Mouse (Mus musculus) thymus, postnatal 25 days (tissue): ENCODE results near the gene Zfp62.

Source experiments
- DNase-seq: peaks from one replicate; pipeline ENCODE4 v3.0.0; 2022

Gene Zfp62

GRCm38 (mm10) chr11:49249811-49250421 is 46.8 kb downstream of the Zfp62 start:
- peak; percentile 79 for DNase-seq

- peak; percentile 85 for DNase-seq
These were observed 47.6 kb downstream of the Zfp62 start for GRCm38 (mm10) chr11:49250422-49251379.

DNA sequence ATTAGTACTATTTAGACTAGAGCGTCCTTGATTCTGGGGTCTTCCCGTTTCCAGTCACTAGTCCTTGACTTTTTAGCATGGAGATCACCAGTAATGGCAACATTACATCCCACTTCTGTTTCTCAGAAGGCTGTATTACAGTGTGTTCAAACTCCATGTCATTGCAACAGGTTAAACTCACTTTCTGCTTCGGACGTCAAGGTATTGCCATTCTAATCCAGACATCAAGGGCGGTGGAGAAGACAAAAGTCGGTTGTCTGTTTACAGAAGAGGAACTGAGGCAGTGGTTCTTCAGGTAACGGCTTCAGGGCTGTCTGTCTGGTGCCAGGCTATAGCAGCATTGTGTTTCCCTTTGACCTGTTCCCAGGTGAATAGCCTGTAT is 48.3 kb downstream of the Zfp62 start:
- DNase-seq: peak; percentile 28

- peak; percentile 56 for DNase-seq
These were observed 49.0 kb downstream of the Zfp62 start for GRCm38 (mm10) chr11:49252048-49252447.

DNA sequence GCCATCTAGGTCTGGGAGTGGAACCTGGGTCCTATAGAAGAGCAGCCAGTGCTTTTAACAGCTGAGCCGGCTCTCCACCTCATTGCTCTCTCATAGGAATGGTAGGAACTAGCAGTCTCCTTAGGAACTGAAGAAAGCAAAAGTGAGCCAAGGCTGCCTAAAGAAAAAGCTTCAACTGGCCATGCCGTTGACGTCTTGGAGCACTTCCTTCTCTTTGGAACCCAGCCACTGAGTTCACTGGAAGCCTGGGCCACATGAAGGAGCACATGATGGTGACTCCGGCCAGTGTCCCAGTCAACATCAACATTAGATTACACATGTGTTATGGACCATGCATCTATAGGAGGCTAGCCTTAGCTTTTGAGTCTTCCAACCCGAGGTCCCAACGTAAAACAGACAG is 49.9 kb downstream of the Zfp62 start:
- no peak for DNase-seq

DNA sequence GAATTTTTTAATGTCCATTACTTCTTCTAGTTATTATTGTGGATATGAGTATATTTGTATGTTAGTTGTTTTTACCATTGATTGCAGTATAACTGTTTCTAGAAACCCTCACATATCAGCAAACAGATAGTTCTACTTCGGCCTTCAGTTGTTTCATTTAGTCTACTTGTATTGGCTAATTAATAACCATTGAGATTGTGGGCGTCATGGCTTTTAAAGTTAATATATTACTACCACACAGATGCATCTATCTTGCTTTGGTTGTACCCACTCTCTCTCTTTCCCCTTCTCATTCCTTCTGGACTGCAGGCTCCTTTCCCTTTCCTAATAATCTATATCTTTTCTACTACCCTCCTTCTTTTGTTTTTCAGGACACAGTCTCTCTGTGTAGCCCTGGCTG is 56.2 kb downstream of the Zfp62 start:
- DNase-seq: no peak

DNA sequence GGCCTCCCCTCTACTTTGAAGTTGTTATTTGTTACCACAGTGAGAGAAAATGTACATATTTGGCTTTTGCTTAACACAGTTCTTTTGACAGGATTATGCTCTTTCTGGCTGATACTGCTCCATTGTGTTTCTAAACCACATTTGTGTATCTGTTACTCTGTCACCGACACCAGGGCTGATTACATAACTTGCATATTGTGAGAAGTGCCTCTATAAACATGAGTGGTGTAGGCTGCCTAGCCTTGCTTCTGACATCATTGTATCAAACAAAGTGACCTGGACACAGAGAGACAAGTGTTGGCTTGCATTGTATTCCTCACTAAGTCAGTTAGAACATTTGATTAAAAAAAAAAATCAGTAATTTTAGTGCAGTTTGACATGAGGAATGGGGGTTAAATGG is 56.7 kb downstream of the Zfp62 start:
- no peak for DNase-seq

DNA sequence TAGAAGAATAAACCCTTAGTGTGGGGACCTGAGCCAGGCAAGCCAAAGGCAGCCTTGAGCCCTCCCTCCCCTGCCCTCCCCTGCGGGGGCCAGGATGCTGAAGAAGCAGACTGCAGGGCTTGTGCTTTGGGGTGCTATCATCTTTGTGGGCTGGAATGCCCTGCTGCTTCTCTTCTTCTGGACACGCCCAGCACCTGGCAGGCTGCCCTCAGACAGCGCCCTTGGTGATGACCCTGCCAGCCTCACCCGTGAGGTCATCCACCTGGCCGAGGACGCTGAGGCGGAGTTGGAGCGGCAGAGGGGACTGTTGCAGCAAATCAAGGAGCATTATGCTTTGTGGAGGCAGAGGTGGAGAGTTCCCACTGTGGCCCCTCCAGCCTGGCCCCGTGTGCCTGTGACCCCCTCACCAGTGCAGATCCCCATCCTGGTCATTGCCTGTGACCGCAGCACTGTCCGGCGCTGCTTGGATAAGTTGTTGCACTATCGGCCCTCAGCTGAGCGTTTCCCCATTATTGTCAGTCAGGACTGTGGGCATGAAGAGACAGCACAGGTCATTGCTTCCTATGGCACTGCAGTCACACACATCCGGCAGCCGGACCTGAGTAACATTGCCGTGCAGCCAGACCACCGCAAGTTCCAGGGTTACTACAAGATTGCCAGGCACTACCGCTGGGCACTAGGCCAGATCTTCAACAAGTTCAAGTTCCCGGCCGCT is 57.7 kb downstream of the Zfp62 start:
- DNase-seq: no peak

- DNase-seq: no peak
These were observed 58.3 kb downstream of the Zfp62 start for GRCm38 (mm10) chr11:49261313-49261855.

GRCm38 (mm10) chr11:49262286-49262685 is 59.2 kb downstream of the Zfp62 start:
- no peak for DNase-seq

DNA sequence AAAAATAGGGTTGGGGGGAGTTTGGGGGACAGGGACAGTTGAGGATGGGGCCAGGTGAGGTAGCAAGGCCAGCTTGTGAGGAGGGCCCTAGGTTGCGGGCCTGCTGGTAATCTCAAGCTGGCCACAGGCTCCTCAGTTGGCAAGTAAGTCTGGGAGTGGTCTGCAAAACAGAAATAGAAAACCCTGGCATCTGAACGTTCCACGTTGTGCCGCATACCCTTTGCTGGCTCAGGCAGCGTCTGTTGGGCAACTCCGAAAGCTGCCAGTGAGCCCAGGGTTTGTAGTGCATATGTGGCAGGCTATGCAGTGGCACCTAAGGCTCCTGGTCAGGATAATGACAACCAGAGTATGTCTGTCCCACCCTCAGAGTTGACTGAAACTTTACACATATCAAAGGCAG is 60.1 kb downstream of the Zfp62 start:
- no peak for DNase-seq

DNA sequence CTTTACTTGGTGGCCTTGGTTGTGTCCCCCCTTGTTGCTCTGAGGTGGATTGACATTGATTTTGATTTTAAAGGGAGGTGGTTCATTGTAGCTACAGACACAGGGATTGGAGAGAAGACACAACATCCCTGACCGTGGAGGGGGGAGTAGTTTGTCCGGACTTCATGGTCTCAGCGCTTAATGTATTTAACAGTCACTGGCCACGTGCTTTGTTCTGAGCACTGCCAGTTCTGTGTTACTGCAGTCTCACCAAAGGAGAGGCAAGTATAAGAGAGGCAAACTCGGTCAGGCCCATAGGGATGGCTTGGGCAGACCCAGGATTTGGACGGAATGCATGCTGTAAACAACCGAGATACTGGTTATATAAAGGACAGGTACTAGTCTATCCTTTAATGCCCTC is 61.0 kb downstream of the Zfp62 start:
- no peak for DNase-seq

DNA sequence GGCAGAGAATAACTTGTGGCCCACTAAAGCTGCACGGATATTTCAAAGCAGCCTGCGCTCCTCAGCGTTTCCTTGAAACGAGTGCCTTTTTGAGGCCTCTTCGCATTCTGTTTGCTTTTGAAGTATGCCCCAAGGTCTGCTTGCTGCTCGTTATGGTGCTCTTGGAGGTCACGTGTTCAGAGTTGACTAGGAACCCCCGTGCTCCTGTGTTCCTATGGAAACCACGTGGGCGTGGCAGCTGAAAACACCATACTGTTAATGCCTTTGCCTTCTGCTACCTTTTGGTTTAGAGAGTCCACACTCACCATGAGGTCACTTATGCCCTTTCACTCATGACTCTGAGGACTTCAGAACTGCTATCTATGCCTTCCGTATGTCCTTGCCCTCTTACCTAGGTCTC is 61.5 kb downstream of the Zfp62 start:
- no peak for DNase-seq

DNA sequence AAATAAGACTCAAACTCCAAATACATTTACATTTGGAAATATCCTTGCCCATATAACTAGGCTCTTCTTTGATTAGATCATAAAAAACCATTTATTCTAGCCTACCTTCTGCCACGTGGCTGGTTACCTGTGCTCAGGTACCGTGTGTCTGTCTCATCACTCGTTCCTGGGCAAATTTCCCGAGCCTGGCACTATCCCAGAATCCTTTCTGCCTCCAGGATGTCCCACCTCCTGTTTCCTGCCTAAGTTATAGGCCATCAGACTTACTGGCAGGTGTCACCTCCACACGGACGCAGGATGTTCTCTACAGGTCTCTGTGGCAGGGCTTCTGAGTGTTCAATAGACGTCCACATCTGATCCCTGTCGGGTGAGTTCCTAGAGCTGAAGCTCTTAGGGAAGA is 62.0 kb downstream of the Zfp62 start:
- no peak for DNase-seq

GRCm38 (mm10) chr11:49266671-49267070 is 63.6 kb downstream of the Zfp62 start:
- DNase-seq: no peak

DNA sequence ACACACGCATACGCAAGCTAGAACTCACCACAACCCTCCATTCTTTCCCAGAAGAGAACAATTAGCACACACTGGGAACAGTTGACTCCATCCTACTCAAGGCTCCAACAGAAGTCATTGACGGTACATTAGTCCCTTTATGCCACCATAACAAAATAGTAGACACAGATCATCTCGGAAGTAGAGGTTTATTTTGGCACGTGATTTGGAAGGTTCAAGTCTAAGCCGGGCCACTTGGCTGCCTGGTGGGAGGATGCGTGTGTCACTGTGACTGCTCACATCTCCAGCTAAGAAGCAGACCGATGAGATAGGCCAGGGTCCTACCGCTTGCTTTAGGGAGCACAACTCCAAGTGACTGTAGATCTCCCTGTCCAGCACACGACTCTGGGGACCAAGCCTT is 64.2 kb downstream of the Zfp62 start:
- DNase-seq: no peak

GRCm38 (mm10) chr11:49267970-49268579 is 65.0 kb downstream of the Zfp62 start:
- DNase-seq: no peak
